Mouse (Mus musculus) left cerebral cortex, adult 18-20 months (tissue): Measurements from ENCODE around the gene Neurl3. TPM values are rescaled to one million over a fixed set of nuclear protein-coding genes. Genes with fewer than 3 reads are reported as not detected.

ENCODE experiments used
- DNase-seq, 2 experiments: peaks; one replicate each; pipeline ENCODE4 v3.0.0; 2021 to 2022; ENCODE audit warnings: low spot score in 2 of 2, mixed read lengths in 1 of 2
- total RNA-seq, 2 experiments: library from RNA; stranded (reverse); gene quantifications; 2 replicates each; pipeline ENCODE4 v1.2.3; 2021

Gene Neurl3
- total RNA-seq, 2 experiments from 2014 or later: 0.52 to 0.60 TPM

DNA sequence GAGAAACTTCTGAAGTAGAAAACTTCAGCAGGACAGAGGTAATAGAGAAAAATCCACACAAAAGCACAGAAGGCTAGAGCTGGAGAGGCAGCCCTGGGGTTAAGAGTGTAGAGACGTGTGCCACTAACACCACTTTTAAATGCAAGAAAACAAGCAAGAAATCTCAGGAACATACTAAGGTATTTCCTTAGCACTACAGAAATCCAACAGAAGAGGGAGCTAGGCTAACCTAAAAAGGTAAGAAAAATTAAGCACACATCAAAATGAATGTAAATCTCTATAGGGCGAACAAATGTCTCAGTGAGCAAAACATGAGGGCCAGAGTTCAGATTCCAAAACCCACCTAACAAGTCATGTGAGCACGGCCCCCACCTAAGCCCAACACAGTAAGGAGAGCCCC, 49.8 kb downstream of the Neurl3 start:
- DNase-seq: no peak

Other genes starting within 250 kb of the Neurl3 start
- 10 to 100 TPM; 48.6 to 51.7 TPM for gene Hs6st1, start 206.3 kb downstream of the Neurl3 start, total RNA-seq
- 10 to 100 TPM; 42.0 to 44.8 TPM for gene Uggt1, start 30.0 kb downstream of the Neurl3 start, total RNA-seq
- 10 to 100 TPM; 15.6 to 18.1 TPM for gene Arid5a, start 33.1 kb upstream of the Neurl3 start, total RNA-seq
- gene Kansl3, start 94.5 kb upstream of the Neurl3 start, total RNA-seq: 10 to 100 TPM; 76.6 TPM
- not detected for gene Fer1l5, start 97.6 kb upstream of the Neurl3 start, total RNA-seq
- 10 to 100 TPM; 44.3 to 44.8 TPM for gene Lman2l, start 170.6 kb upstream of the Neurl3 start, total RNA-seq
- 10 to 100 TPM; 12.4 TPM for gene Cnnm4, start 196.9 kb upstream of the Neurl3 start, total RNA-seq
- gene Cnnm3, start 237.2 kb upstream of the Neurl3 start, total RNA-seq: 10 to 100 TPM; 31.7 to 34.6 TPM